ENCODE assay signal across 23 mouse cellular contexts in genomic region chr16:77240876-77241275, GRCm38 (mm10).
DNase-seq lines count a peak whose midpoint lies in the region; ATAC-seq lines count a peak whose summit lies in the region.
"Had no signal": no experiment of that assay in that cellular context is flagged by ENCODE, and none has a peak within 500 bp of the region (broad histone marks: within the 10 kb centered on the region; RNA-seq: fewer than 3 reads in every experiment).

No protein-coding gene starts in this region.

- WGBS in heart, embryonic 12.5 days: 77% methylated on average over 6 of the region's 6 CpGs
- WGBS in midbrain, embryonic 14.5 days: 69% methylated on average over 6 of the region's 6 CpGs
- 79% methylated on average over 6 of the region's 6 CpGs for WGBS in midbrain, embryonic 10.5 days
- WGBS in hindbrain, embryonic 16.5 days: 54% methylated on average over 6 of the region's 6 CpGs
- 23% methylated on average over 6 of the region's 6 CpGs for WGBS in neural tube, embryonic 15.5 days

- no peak overlapping the region for H3K4me2 ChIP-seq in heart, embryonic 12.5 days
- H3K4me2 ChIP-seq in midbrain, embryonic 14.5 days (ENCODE audit: low read length): peak overlapping the region; percentile 35
- H3K4me2 ChIP-seq in hindbrain, embryonic 16.5 days (ENCODE audit: low read length): peak overlapping the region; percentile 32; the same call in 1 of the 2 replicates
- peak overlapping the region; percentile 42 for H3K4me2 ChIP-seq in neural tube, embryonic 15.5 days
- H3K4me2 ChIP-seq: heart, embryonic 15.5 days; limb, embryonic 12.5 days; liver, embryonic 11.5 days; stomach, embryonic 15.5 days had no signal

- no peaks in the 10 kb centered on the region for H3K9me3 ChIP-seq in heart, embryonic 12.5 days (replicated peaks)
- no peaks in the 10 kb centered on the region for H3K9me3 ChIP-seq in midbrain, embryonic 14.5 days (ENCODE audit: control insufficient read depth, low read length)
- H3K9me3 ChIP-seq in midbrain, embryonic 10.5 days (replicated peaks): no peaks in the 10 kb centered on the region
- no peaks in the 10 kb centered on the region for H3K9me3 ChIP-seq in hindbrain, embryonic 16.5 days (ENCODE audit: control insufficient read depth, low read length)
- no peaks in the 10 kb centered on the region for H3K9me3 ChIP-seq in neural tube, embryonic 15.5 days (replicated peaks)
- H3K9me3 ChIP-seq: heart, embryonic 15.5 days; limb, embryonic 12.5 days; stomach, embryonic 15.5 days had no signal

- H3K27ac ChIP-seq in heart, embryonic 12.5 days (ENCODE audit: poor library complexity, severe bottlenecking): no peak overlapping the region
- no peak overlapping the region for H3K27ac ChIP-seq in midbrain, embryonic 14.5 days (replicated peaks; ENCODE audit: low read depth, low read length)
- H3K27ac ChIP-seq in midbrain, embryonic 10.5 days (replicated peaks): no peak overlapping the region
- no peak overlapping the region for H3K27ac ChIP-seq in hindbrain, embryonic 16.5 days (ENCODE audit: low read depth, low read length)
- peak overlapping the region; percentile 34; the same call in 1 of the 2 replicates for H3K27ac ChIP-seq in neural tube, embryonic 15.5 days (replicated peaks)
- H3K27ac ChIP-seq: heart, embryonic 15.5 days; kidney, postnatal 0 days; limb, embryonic 12.5 days; stomach, embryonic 15.5 days had no signal

- H3K9ac ChIP-seq in heart, embryonic 12.5 days: no peak overlapping the region
- no peak overlapping the region for H3K9ac ChIP-seq in midbrain, embryonic 14.5 days (replicated peaks; ENCODE audit: low read length)
- no peak overlapping the region for H3K9ac ChIP-seq in hindbrain, embryonic 16.5 days (ENCODE audit: low read depth, low read length)
- 0 out of 2 replicates have a peak overlapping the region, but pooled peaks have one; percentile 3 for H3K9ac ChIP-seq in neural tube, embryonic 15.5 days (replicated peaks)
- H3K9ac ChIP-seq: heart, embryonic 15.5 days; limb, embryonic 12.5 days; liver, postnatal 0 days; stomach, embryonic 15.5 days had no signal

- no peak for ATAC-seq in heart, embryonic 12.5 days (ENCODE audit: insufficient number of reproducible peaks, low FRiP score)
- no peak for ATAC-seq in midbrain, embryonic 14.5 days (ENCODE audit: low FRiP score, low TSS enrichment)
- ATAC-seq in hindbrain, embryonic 16.5 days: no peak
- ATAC-seq in neural tube, embryonic 15.5 days (ENCODE audit: low FRiP score): no peak
- ATAC-seq: CD4-positive, CD25-positive, alpha-beta regulatory T cell, adult 4 months; liver, postnatal 0 days had no signal

- peak; percentile 18 for DNase-seq in heart, adult 11 months
- peak; percentile 44 for DNase-seq in midbrain, embryonic 14.5 days
- DNase-seq in midbrain, embryonic 10.5 days (ENCODE audit: low spot score): no peak
- no peak for DNase-seq in cerebellum, adult 9-11 months
- DNase-seq in kidney, postnatal 4 days: no peak
- DNase-seq: adrenal gland, postnatal 14 days; cerebellum, postnatal 14 days; gastrocnemius, postnatal 36 days; heart, postnatal 36 days; kidney, adult 2 months; layer of hippocampus, postnatal 36 days; liver, postnatal 0 days; lung, postnatal 10 days; thymus, postnatal 36 days had no signal

- 0 out of 2 replicates have a peak, but pooled peaks cover 4% of the 10 kb centered on the region for H3K4me1 ChIP-seq in heart, embryonic 12.5 days (replicated peaks)
- peaks cover 18% of the 10 kb centered on the region; the same call in 1 of the 2 replicates for H3K4me1 ChIP-seq in midbrain, embryonic 14.5 days (ENCODE audit: control insufficient read depth, insufficient read depth, low read length)
- H3K4me1 ChIP-seq in midbrain, embryonic 10.5 days: peaks cover 35% of the 10 kb centered on the region
- H3K4me1 ChIP-seq in hindbrain, embryonic 16.5 days (ENCODE audit: control insufficient read depth, insufficient read depth, low read depth, low read length): peaks cover 2% of the 10 kb centered on the region
- H3K4me1 ChIP-seq in neural tube, embryonic 15.5 days: peaks cover 11% of the 10 kb centered on the region
- H3K4me1 ChIP-seq: stomach, embryonic 15.5 days had no signal

- no peaks in the 10 kb centered on the region for H3K27me3 ChIP-seq in heart, embryonic 12.5 days (replicated peaks)
- H3K27me3 ChIP-seq in midbrain, embryonic 14.5 days (ENCODE audit: control insufficient read depth, insufficient read depth, low read length): no peaks in the 10 kb centered on the region
- H3K27me3 ChIP-seq in midbrain, embryonic 10.5 days (ENCODE audit: low read depth, poor library complexity, severe bottlenecking): no peaks in the 10 kb centered on the region
- H3K27me3 ChIP-seq in hindbrain, embryonic 16.5 days (replicated peaks; ENCODE audit: control insufficient read depth, insufficient read depth, low read length): no peaks in the 10 kb centered on the region
- no peaks in the 10 kb centered on the region for H3K27me3 ChIP-seq in neural tube, embryonic 15.5 days (replicated peaks)
- H3K27me3 ChIP-seq: heart, embryonic 15.5 days; limb, embryonic 12.5 days; stomach, embryonic 15.5 days had no signal

- H3K36me3 ChIP-seq in heart, embryonic 12.5 days: no peaks in the 10 kb centered on the region
- H3K36me3 ChIP-seq in midbrain, embryonic 14.5 days (ENCODE audit: control insufficient read depth, insufficient read depth, low read length): no peaks in the 10 kb centered on the region
- H3K36me3 ChIP-seq in midbrain, embryonic 10.5 days: no peaks in the 10 kb centered on the region
- no peaks in the 10 kb centered on the region for H3K36me3 ChIP-seq in hindbrain, embryonic 16.5 days (ENCODE audit: control insufficient read depth, insufficient read depth, low read length)
- H3K36me3 ChIP-seq in neural tube, embryonic 15.5 days: no peaks in the 10 kb centered on the region
- H3K36me3 ChIP-seq: heart, embryonic 15.5 days; limb, embryonic 12.5 days; stomach, embryonic 15.5 days had no signal

- H3K4me3 ChIP-seq in heart, embryonic 12.5 days: no peak overlapping the region
- H3K4me3 ChIP-seq in midbrain, embryonic 14.5 days (replicated peaks; ENCODE audit: low read depth, low read length): no peak overlapping the region
- H3K4me3 ChIP-seq in midbrain, embryonic 10.5 days: no peak overlapping the region
- no peak overlapping the region for H3K4me3 ChIP-seq in hindbrain, embryonic 16.5 days (ENCODE audit: low read length)
- H3K4me3 ChIP-seq in neural tube, embryonic 15.5 days (replicated peaks): 0 out of 2 replicates have a peak overlapping the region, but pooled peaks have one; percentile 3
- H3K4me3 ChIP-seq: heart, embryonic 15.5 days; limb, embryonic 12.5 days; stomach, embryonic 15.5 days had no signal

Comparison
In these comparisons a context has a peak if more than half of its experiments do, and no peak if none do; other contexts are left out.
1. DNase-seq: peak in heart, adult 11 months (single experiment) and midbrain, embryonic 14.5 days (single experiment); none in midbrain, embryonic 10.5 days (single experiment), cerebellum, adult 9-11 months (single experiment) and kidney, postnatal 4 days (0 of 2).